Mouse (Mus musculus): ENCODE data around the gene Edar.

The Edar gene

DNA sequence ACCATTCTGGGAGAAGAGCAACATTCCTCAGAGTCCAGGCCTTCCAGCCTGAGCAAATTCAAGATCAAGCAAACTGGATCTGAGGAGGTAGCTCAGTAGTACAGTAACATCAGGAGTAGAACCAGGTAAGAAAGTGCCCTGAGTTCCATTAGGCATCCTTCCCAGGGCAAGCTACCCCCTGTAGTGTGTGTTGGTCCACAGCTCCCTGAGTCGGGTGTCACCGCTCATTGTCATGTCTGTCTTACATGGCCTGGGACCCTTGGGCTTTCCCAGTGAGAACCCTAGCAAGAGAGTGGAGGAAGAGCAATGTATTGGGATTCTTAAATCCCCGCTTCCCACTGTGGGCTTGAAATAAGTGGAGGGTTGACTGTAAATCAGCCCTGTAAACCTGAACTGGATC is 80.3 kb downstream of the Edar start:
- TF ChIP-seq GATA4 (IDR thresholded peaks at IDR 0.05; ENCODE audit: insufficient replicate concordance, low read length) = no peak

- TF ChIP-seq GATA4 (IDR thresholded peaks at IDR 0.05; ENCODE audit: insufficient replicate concordance, low read length) = no peak
These were observed 81.0 kb downstream of the Edar start for GRCm38 (mm10) chr10:58594486-58594885.

DNA sequence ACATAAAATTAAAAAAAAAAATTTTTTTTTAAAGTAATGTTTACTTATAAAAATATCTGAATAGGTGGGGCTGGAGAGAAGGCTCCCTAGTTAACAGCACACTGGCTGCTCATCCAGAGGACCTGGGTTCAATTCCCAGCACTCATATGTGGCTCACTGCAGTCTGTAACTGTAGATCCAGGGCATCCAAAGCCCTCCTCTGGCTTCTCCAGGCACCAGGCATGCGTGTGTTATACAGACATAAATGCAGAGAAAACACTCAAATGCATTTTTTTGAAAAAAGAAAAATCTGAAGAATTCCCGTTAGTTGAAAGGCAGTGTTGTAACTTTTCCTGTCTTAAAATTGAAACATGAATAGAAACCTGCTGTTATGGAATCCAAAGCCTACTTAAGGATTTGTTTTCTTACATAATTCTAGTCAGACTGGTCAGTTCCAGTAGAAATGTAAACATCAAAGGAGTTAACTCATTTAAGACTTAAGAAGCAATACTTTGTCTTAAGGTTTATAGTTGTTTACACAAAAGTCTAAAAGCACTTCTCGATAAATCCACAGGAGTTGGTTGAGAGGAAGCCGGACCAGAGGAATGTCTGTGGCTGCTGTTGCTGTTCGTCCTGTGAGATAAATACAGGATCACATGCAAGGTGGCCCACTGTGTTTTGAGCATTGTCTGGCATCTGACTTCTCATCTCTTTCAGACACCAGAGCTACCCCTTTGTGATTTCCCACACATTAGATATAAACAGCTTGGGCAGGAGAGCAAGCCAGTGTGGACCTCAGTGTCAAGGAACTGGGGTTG is 89.8 kb downstream of the Edar start:
- TF ChIP-seq GATA4 (IDR thresholded peaks at IDR 0.05; ENCODE audit: insufficient replicate concordance, low read length) = no peak

DNA sequence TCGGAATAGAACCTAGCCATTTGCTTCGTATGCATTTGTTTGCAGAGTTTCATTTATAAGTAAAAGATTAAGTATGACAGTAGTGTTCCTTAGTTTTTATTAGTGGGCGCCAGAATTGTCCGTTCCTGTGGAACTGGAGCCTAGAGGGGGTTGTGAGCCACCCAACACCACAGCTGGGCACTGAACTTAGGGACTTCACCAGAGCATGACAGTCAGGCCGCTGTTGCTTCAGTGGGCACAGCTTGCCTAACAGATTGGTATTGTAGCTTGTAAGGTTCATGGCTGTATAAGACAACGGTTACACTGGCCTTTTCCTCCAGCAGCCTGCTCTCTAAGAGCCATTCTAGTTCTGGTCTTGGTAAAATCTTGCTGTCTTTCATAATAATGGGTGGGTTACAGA is 114.9 kb downstream of the Edar start:
- TF ChIP-seq GATA4 (IDR thresholded peaks at IDR 0.05; ENCODE audit: insufficient replicate concordance, low read length) = no peak

DNA sequence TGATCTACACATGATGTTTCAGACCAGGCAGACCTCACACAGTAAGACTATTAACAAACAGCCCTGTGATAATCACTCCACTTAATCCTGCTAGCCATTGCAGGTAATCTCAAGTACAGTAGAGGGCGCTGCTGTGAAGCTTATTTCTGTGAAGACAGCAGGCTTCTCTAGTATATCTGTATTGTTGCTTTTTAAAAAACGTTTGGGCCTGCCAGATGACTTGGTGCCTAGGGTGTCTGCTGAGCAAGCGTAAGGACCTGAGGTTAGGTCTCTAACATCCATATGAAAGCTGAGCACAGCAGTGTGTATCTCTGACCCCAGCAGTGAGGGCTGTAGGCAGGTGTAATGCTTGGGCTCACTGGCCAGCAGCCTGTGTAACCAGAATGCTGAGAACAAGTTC is 115.6 kb downstream of the Edar start:
- no peak for TF ChIP-seq GATA4 (IDR thresholded peaks at IDR 0.05; ENCODE audit: insufficient replicate concordance, low read length)

DNA sequence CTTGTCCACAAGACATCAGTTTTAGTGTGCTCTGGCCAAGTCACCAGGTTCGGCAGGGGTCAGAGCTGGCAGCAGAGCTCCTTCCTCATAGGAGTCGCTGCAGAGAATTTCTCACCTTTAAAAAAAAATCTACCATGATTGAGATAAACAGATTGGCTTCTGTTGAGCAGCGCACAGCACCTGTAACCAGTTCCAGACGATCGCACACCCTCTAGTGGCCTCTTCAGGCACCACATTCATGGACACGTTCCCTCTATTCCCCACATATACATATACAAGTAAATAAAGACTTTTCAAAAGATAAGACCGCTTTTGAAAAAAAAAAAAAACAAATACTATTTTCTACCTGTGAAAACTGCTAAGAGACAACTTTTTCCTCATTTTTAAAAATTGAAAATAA is 116.4 kb downstream of the Edar start:
- no peak for TF ChIP-seq GATA4 (IDR thresholded peaks at IDR 0.05; ENCODE audit: insufficient replicate concordance, low read length)

DNA sequence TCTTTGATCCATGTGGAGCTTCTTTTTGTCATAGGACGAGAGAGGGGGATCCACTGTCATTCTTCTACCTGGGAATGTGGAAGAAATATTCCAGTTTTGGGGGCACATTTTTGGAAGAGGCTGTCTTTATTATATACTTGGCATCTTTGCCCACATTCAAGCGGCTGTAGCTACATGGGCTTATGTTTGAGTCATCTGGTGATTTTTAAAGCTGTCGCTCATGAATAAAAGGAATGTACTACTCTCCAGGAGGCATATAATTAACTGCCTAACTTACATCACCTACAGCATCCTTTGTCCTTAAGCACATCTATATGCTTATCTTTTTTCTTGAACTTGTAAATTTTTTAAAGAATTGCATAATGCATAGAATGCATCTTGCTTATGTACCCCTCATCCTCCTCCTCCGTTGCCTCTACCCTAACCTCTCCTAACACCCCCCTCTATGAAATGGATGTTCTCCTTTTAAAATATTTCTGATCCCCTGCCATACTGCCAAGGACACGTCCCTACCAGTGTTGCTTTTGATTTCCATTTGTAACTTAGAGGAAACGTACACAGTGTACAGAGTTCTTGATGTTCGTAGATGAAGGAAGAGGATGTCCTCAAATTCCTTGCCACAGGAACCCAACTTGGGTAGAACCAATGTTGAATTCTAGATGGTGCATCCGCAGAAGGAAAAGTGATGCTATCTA is 120.6 kb downstream of the Edar start:
- no peak for TF ChIP-seq GATA4 (IDR thresholded peaks at IDR 0.05; ENCODE audit: insufficient replicate concordance, low read length)

All from liver, adult (tissue).